Mouse (Mus musculus) MEL (cell line): Measurements from ENCODE around the gene Hmgb2.

Experiments used
- CHD1 ChIP-seq: IDR thresholded peaks from 2 replicates; pipeline ENCODE4 v1.6.1; 2012; ENCODE audit warnings: low read depth, mild to moderate bottlenecking, inconsistent platforms, low read length, improper control_type of control experiment
- CTCF ChIP-seq, 3 experiments: IDR thresholded peaks in 2 of 3; conservative IDR thresholded peaks in 1 of 3; 2 replicates each; pipeline ENCODE4 v1.5.1; 2011 to 2012; ENCODE audit warnings: low read length in 3 of 3, low read depth in 2 of 3, mild to moderate bottlenecking in 2 of 3, improper control_type of control experiment in 1 of 3, inconsistent platforms in 1 of 3, mixed read lengths in 1 of 3, moderate library complexity in 1 of 3; ENCODE audit not compliant: control insufficient read depth in 1 of 3, insufficient read depth in 1 of 3, poor library complexity in 1 of 3, severe bottlenecking in 1 of 3
- EP300 ChIP-seq, 2 experiments: IDR thresholded peaks; 2 replicates each; pipeline ENCODE4 v1.6.1; 2011; ENCODE audit warnings: improper control_type of control experiment in 2 of 2, low read length in 2 of 2, low read depth in 1 of 2, mild to moderate bottlenecking in 1 of 2
- ETS1 ChIP-seq: IDR thresholded peaks from 2 replicates; pipeline ENCODE4 v1.6.1; 2012; ENCODE audit warnings: low read depth, mild to moderate bottlenecking, inconsistent platforms, low read length, improper control_type of control experiment, moderate library complexity
- GABPA ChIP-seq: IDR thresholded peaks from 2 replicates; pipeline ENCODE4 v1.6.1; 2012; ENCODE audit warnings: low read depth, mild to moderate bottlenecking, inconsistent platforms, low read length, improper control_type of control experiment, moderate library complexity
- JUND ChIP-seq: IDR thresholded peaks from 2 replicates; pipeline ENCODE4 v1.6.1; 2011; ENCODE audit warnings: low read depth, mild to moderate bottlenecking, improper control_type of control experiment, low read length
- MAX ChIP-seq: IDR thresholded peaks from 2 replicates; pipeline ENCODE4 v1.6.1; 2011; ENCODE audit warnings: low read length, improper control_type of control experiment
- MAZ ChIP-seq: IDR thresholded peaks from 2 replicates; pipeline ENCODE4 v1.6.1; 2012; ENCODE audit warnings: low read depth, mild to moderate bottlenecking, inconsistent platforms, low read length, improper control_type of control experiment
- POLR2A ChIP-seq, 2 experiments: IDR thresholded peaks; 2 replicates each; pipeline ENCODE4 v1.6.1; 2011 to 2012; ENCODE audit warnings: low read length in 2 of 2, mild to moderate bottlenecking in 2 of 2, control low read depth in 1 of 2, improper control_type of control experiment in 1 of 2, low read depth in 1 of 2, moderate library complexity in 1 of 2; ENCODE audit not compliant: control insufficient read depth in 1 of 2, insufficient read depth in 1 of 2, poor library complexity in 1 of 2
- RCOR1 ChIP-seq: IDR thresholded peaks from 2 replicates; pipeline ENCODE4 v1.6.1; 2012; ENCODE audit warnings: low read depth, mild to moderate bottlenecking, inconsistent platforms, low read length, improper control_type of control experiment
- UBTF ChIP-seq: IDR thresholded peaks from 2 replicates; pipeline ENCODE4 v1.6.1; 2012; ENCODE audit warnings: low read depth, mild to moderate bottlenecking, inconsistent platforms, low read length, improper control_type of control experiment, moderate library complexity, borderline replicate concordance; ENCODE audit not compliant: insufficient read depth
- USF1 ChIP-seq: IDR thresholded peaks from 2 replicates; pipeline ENCODE4 v1.6.1; 2014; ENCODE audit warnings: low read depth, mild to moderate bottlenecking, inconsistent platforms, low read length, improper control_type of control experiment, moderate library complexity

DNA sequence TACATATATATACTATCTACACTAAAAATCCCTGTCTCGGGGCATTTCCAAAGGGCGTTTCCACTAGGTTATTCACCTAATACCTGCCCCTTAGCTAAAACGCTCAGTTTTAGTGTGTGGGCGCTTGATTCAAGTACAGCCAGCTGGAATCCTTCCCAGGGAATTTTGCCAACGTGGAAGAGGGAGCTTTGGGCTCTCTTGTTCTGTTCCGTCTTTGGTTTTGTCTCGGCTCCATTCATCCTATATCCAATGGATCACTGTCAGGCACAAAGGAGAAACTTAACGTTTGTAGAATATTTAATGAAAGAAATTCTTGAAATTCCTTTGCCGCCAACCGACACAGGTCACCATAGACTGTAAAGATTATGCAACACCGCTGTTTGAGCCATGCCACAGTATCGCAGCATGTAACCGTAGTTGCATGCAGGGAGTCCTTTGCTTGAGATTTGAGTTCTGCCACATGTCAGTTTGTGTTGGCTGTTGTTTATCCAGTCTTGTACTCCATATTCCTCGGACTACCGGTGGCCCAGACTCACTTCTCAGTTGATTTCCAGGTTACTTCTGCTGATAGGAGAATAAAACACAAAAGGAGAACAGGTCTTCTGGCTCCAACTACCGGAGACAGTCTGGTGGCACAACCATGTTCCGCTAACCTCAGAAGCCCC lies 12.7 kb upstream of the Hmgb2 start:
- no peak for TF ChIP-seq USF1
- TF ChIP-seq UBTF, result no peak
- TF ChIP-seq CTCF (IDR thresholded peaks at IDR 0.05 in 2 of 3, conservative IDR thresholded peaks at IDR 0.05 in 1 of 3; ENCODE audit: control insufficient read depth in 1 of 3, insufficient read depth in 1 of 3, low read depth in 2 of 3, low read length in 3 of 3, poor library complexity in 1 of 3, severe bottlenecking in 1 of 3), result no peak
- no peak for TF ChIP-seq JUND
- TF ChIP-seq MAX, result no peak
- no peak for TF ChIP-seq ETS1
- no peak for TF ChIP-seq EP300 (IDR thresholded peaks at IDR 0.05; ENCODE audit: low read depth in 1 of 2, low read length in 2 of 2)
- TF ChIP-seq MAZ, result no peak
- TF ChIP-seq GABPA, result no peak
- TF ChIP-seq RCOR1, result no peak
- TF ChIP-seq POLR2A (IDR thresholded peaks at IDR 0.05; ENCODE audit: control insufficient read depth in 1 of 2, insufficient read depth in 1 of 2, low read depth in 1 of 2, low read length in 2 of 2, poor library complexity in 1 of 2), result no peak
- no peak for TF ChIP-seq CHD1
